Mouse (Mus musculus): ENCODE results near the gene Cacnb2.

DNA sequence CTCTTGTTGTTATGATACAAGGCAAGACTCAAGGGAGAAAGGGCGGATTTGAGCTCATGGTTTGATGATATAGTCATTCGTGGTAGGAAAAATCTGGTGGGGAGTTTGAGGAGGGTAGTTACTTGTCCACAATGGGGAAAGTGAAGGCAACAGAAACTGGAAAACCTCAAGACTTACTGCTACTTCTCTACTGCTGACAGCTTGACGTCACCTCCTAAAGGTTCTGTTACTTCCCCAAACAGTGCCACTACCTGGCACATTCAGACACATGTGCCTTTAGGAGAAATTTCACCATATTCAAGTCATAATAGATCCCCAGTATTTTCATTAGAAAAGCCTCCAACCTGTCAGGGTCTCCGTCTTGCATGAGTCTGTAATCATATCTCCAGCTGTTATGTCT is 167.7 kb downstream of the Cacnb2 start:
- TF ChIP-seq CTCF (IDR thresholded peaks at IDR 0.05) (no peak), POLR2A (IDR thresholded peaks at IDR 0.05; ENCODE audit: insufficient read depth, low read depth, low read length) (no peak), EP300 (IDR thresholded peaks at IDR 0.05; ENCODE audit: insufficient read depth, low read depth, low read length) (no peak)
